Mouse (Mus musculus) thymus, adult 2 months (tissue): ENCODE measurements around the gene Tspo2. TPM values are rescaled to one million over a fixed set of nuclear protein-coding genes. Genes with fewer than 3 reads are reported as not detected.

Experiments used
- DNase-seq: peaks from one replicate; pipeline ENCODE4 v3.0.0; 2021
- H3K27ac ChIP-seq: fragments of 200-500 bp; 2 replicates; pipeline ENCODE4 v1.5.1; 2012; ENCODE audit warnings: low read length, control low read depth; ENCODE audit not compliant: control insufficient read depth, insufficient read depth
- H3K27me3 ChIP-seq: fragments of 200-500 bp; 2 replicates; pipeline ENCODE4 v1.6.1; 2012; ENCODE audit warnings: mild to moderate bottlenecking, low read length, moderate library complexity, mixed read lengths; ENCODE audit not compliant: control insufficient read depth, insufficient read depth
- H3K36me3 ChIP-seq: fragments of 200-500 bp; 2 replicates; pipeline ENCODE4 v1.6.1; 2012; ENCODE audit warnings: mild to moderate bottlenecking, low read length, moderate library complexity; ENCODE audit not compliant: control insufficient read depth, insufficient read depth
- H3K4me1 ChIP-seq: fragments of 200-500 bp; replicated peaks from 2 replicates; pipeline ENCODE4 v1.6.1; 2012; ENCODE audit warnings: low read length; ENCODE audit not compliant: control insufficient read depth, insufficient read depth
- H3K4me3 ChIP-seq: fragments of 200-500 bp; 2 replicates; pipeline ENCODE4 v1.5.1; 2012; ENCODE audit warnings: mild to moderate bottlenecking, low read length, control low read depth, moderate library complexity; ENCODE audit not compliant: control insufficient read depth, insufficient read depth
- CTCF ChIP-seq: fragments of 200-500 bp; IDR thresholded peaks from 2 replicates; pipeline ENCODE4 v1.5.1; 2012; ENCODE audit warnings: mild to moderate bottlenecking, control low read depth, low read length, moderate library complexity, borderline replicate concordance; ENCODE audit not compliant: control insufficient read depth, poor library complexity, insufficient read depth; ENCODE audit errors: extremely low read depth
- POLR2A ChIP-seq: fragments of 200-500 bp; IDR thresholded peaks from 2 replicates; pipeline ENCODE4 v1.6.1; 2012; ENCODE audit warnings: mild to moderate bottlenecking, low read length, control low read depth, moderate library complexity; ENCODE audit not compliant: control insufficient read depth, poor library complexity, insufficient read depth; ENCODE audit errors: extremely low read depth
- WGBS: fragments of 180-500 bp; shearing (Covaris S2); methylation state at CpG from one replicate; pipeline ENCODE4 v1.1.7; 2018; 5-methylcytosine and 5-hydroxymethylcytosine counted together
- polyA plus RNA-seq: library from polyadenylated mRNA; depleted of rRNA; stranded (reverse); fragments of >200 nt; gene quantifications from 2 replicates; pipeline ENCODE4 v1.2.3, GENCODE M21; 2012

The Tspo2 gene
- polyA plus RNA-seq, 1 experiment: 0.22 TPM

DNA sequence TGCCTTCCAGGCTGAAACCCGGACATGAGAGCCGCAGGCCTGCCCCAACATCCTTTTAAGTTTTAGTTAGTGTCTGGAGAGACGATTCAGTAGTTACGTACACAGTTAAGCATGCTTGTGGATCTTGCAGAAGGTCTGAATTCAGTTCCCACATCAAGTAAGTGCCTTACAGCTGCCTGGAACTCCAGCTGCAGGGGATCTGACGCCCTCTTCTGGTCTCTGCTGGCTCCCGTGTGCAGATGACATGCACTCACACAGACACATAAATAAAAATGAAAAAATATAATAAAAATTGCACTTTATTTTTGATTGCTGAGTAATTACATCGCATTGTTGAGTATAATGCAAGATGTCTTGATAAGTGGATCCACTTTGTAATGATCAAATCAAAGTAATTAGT is 2.2 kb upstream of the Tspo2 start:
- 85% methylated on average over 7 of the region's 7 CpGs for WGBS
- no peak for TF ChIP-seq POLR2A
- no peak for TF ChIP-seq CTCF

GRCm38 (mm10) chr17:48451753-48452444 is 577 bp upstream of the Tspo2 start:
- Histone ChIP-seq H3K4me1 (no peaks in the 10 kb centered on the region), H3K27me3 (no peaks in the 10 kb centered on the region), H3K36me3 (no peaks in the 10 kb centered on the region), H3K4me3 (no peak overlapping the region), H3K27ac (no peak overlapping the region)
- no peak for DNase-seq
- TF ChIP-seq POLR2A: no peak
- TF ChIP-seq CTCF: no peak
- 93% methylated on average over 9 of the region's 9 CpGs for WGBS

More for the DNA sequence above, 2.2 kb upstream of the Tspo2 start:
- H3K27me3 ChIP-seq: no peaks in the 10 kb centered on the region
- DNase-seq: no peak
- H3K27ac ChIP-seq: no peak overlapping the region
- H3K4me3 ChIP-seq: no peak overlapping the region
- no peaks in the 10 kb centered on the region for H3K36me3 ChIP-seq
- H3K4me1 ChIP-seq: 0 out of 2 replicates have a peak, but pooled peaks cover 3% of the 10 kb centered on the region

DNA sequence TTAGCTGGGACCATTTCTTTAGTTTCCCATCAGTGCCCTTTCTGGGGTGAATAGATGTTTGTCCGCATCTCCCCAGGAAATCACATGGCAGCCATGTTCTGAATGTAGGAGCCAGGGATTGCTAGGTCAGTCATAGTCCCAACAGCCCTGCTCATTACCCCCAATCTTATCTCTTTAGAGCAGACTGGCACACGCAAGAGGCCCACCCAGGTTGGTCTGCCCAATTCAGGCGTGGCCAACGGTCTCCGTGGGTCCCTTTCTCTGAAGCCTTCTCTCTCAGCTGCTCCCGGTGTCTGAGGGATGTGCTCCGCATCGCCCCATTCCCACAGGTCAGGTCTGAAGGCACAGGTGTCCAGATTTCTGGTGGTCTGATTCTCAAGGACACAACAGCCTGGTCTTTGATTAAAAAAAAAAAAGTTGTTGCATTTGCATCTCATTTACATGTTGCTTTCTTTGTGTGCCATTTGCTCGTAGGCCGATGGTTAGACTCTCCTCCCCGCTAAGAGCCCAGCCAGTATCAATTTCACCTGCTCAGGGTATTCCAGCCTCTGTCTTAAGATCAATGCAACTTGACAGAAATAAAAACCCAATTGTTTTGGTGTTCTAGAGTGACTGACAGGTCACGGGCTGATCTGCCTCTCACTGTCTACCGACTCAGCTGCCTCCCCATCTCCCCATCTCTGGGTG is 513 bp downstream of the Tspo2 start:
- Histone ChIP-seq H3K27me3 (no peaks in the 10 kb centered on the region), H3K4me3 (no peak overlapping the region), H3K27ac (no peak overlapping the region), H3K4me1 (no peaks in the 10 kb centered on the region), H3K36me3 (no peaks in the 10 kb centered on the region)
- DNase-seq: no peak
- 94% methylated on average over 13 of the region's 13 CpGs for WGBS
- no peak for TF ChIP-seq POLR2A
- no peak for TF ChIP-seq CTCF

DNA sequence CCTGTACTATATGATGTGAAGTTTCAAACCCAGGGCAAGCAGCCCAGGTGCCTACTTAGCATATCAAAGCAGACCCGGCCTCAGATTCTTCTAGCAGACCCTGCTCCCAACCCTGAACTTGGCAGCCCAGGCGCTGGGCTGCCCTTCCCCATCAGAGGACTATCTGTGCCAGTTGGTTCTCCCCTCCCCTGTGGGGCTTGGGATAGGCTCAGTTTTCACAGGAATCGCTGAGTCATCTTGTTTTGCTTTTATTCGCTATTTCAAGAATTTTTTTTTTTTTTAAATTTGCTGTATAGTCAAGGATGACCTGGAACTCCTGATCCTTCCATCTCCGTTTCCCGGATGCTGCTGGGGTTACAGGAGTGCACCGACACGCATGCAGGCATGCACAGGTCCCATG is 3.6 kb downstream of the Tspo2 start:
- WGBS: 62% methylated on average over 8 of the region's 8 CpGs
- H3K27ac ChIP-seq: no peak overlapping the region
- no peak overlapping the region for H3K4me3 ChIP-seq
- DNase-seq: no peak
- TF ChIP-seq CTCF (no peak), POLR2A (no peak)
- H3K4me1 ChIP-seq: no peaks in the 10 kb centered on the region
- H3K27me3 ChIP-seq: no peaks in the 10 kb centered on the region
- no peaks in the 10 kb centered on the region for H3K36me3 ChIP-seq

- no peak overlapping the region for H3K27ac ChIP-seq
- no peaks in the 10 kb centered on the region for H3K27me3 ChIP-seq
- DNase-seq: no peak
- H3K36me3 ChIP-seq: no peaks in the 10 kb centered on the region
- TF ChIP-seq POLR2A: no peak
- no peak for TF ChIP-seq CTCF
- 93% methylated on average over 16 of the region's 16 CpGs for WGBS
- no peak overlapping the region for H3K4me3 ChIP-seq
- H3K4me1 ChIP-seq: no peaks in the 10 kb centered on the region
These were observed 7.7 kb downstream of the Tspo2 start for GRCm38 (mm10) chr17:48443542-48444145.

DNA sequence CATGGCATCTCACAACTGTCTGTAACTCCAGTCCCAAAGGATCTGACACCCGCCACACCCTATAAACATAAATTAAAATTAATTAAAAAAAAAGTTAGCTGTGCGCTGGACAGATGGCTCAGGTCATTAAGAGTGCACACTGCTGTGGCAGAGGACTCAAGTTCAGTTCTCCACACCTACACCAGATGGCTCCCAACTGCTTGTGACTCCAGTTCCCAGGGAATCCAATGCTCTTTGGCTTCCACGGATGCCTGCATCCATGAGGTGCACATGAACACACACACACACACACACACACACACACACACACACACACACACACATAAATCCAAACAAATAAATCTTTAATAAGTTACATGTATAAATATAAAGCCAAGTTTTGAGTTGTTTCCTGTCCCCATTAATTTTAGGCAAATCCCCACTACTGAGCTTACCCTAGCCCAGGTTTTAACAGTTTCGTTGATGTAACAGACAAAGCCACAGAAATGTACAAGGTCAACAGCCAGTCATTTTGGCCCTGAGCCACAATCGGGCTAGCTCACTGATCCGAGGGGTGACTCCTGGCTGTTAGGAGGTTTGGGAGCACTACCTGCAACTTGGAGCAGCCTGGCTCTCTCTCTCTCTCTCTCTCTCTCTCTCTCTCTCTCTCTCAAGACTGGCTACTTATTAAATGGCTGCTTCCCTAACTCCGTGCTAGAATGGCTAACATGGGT is 8.4 kb downstream of the Tspo2 start:
- Histone ChIP-seq H3K4me3 (no peak overlapping the region), H3K4me1 (no peaks in the 10 kb centered on the region), H3K27me3 (no peaks in the 10 kb centered on the region), H3K27ac (no peak overlapping the region), H3K36me3 (no peaks in the 10 kb centered on the region)
- no peak for DNase-seq
- TF ChIP-seq CTCF: no peak
- no peak for TF ChIP-seq POLR2A
- 91% methylated on average over 7 of the region's 7 CpGs for WGBS
